Mouse (Mus musculus): ENCODE measurements around the gene Mlh1. TPM values are rescaled to one million over a fixed set of nuclear protein-coding genes. Genes with fewer than 3 reads are reported as not detected.

Gene Mlh1
- polyA plus RNA-seq (2015; fragmentation: Nextera tagmentation; extraction: Ambion mirVana), result 26.3 and 30.9 TPM in 2 replicates

- peak; percentile 99 for ATAC-seq (ENCODE audit: low FRiP score)
- peak within 1 kb of the TSS; percentile 97 for H3K27ac ChIP-seq (replicated peaks)
These were observed at the start of gene Mlh1, which contains the start of gene Epm2aip1 for GRCm38 (mm10) chr9:111271434-111272160. Gene Mlh1 (minus strand): TSS chr9:111271791. Gene Epm2aip1 (plus strand): TSS chr9:111271929.

GRCm38 (mm10) chr9:111320912-111321311 lies 49.3 kb upstream of the Mlh1 start:
- Histone ChIP-seq H3K27ac (replicated peaks) (no peak overlapping the region), H3K36me3 (no peaks in the 10 kb centered on the region), H3K4me2 (no peak overlapping the region), H3K4me1 (no peaks in the 10 kb centered on the region), H3K4me3 (replicated peaks) (no peak overlapping the region), H3K9ac (replicated peaks) (no peak overlapping the region), H3K9me3 (replicated peaks) (no peaks in the 10 kb centered on the region), H3K27me3 (replicated peaks) (no peaks in the 10 kb centered on the region)
- ATAC-seq (ENCODE audit: low FRiP score), result no peak
- 90% methylated on average over 4 of the region's 4 CpGs for WGBS

More at GRCm38 (mm10) chr9:111271434-111272160, at the start of gene Mlh1, which contains the start of gene Epm2aip1:
- Histone ChIP-seq H3K27me3 (replicated peaks) (no peaks in the 10 kb centered on the region), H3K4me1 (peaks cover 50% of the 10 kb centered on the region), H3K9me3 (replicated peaks) (no peaks in the 10 kb centered on the region), H3K4me3 (replicated peaks) (peak within 1 kb of the TSS; percentile 79), H3K36me3 (peaks cover 14% of the 10 kb centered on the region), H3K9ac (replicated peaks) (peak within 1 kb of the TSS; percentile 86), H3K4me2 (peak within 1 kb of the TSS; percentile 86)
- under 1% methylated on average over 59 of the region's 64 CpGs for WGBS

DNA sequence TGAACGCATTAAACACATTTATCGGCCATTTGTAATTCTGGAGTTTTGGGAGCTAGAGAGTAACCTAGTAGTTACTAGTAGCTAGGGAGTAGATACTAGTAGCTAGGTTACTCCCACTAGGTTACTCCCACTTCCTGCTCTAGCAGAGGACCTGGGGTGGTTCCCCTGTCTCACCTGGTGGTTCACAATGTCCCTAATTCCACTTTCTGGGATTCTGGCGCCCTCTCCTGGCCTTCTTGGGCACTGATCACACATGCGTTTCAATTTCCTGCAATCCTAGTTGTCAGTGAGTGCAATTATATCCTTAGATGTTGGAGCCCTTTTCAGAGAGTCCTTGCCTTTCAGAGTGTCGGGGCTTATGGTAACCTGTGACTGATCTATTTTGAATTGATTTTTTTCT lies 42.6 kb upstream of the Mlh1 start:
- H3K36me3 ChIP-seq, result no peaks in the 10 kb centered on the region
- no peak overlapping the region for H3K9ac ChIP-seq (replicated peaks)
- no peak overlapping the region for H3K4me3 ChIP-seq (replicated peaks)
- WGBS, result 41% methylated on average over 5 of the region's 5 CpGs
- no peak overlapping the region for H3K4me2 ChIP-seq
- ATAC-seq (ENCODE audit: low FRiP score), result no peak
- H3K27ac ChIP-seq (replicated peaks), result no peak overlapping the region
- H3K27me3 ChIP-seq (replicated peaks), result peaks cover 37% of the 10 kb centered on the region
- peaks cover 27% of the 10 kb centered on the region for H3K4me1 ChIP-seq
- H3K9me3 ChIP-seq (replicated peaks), result no peaks in the 10 kb centered on the region

DNA sequence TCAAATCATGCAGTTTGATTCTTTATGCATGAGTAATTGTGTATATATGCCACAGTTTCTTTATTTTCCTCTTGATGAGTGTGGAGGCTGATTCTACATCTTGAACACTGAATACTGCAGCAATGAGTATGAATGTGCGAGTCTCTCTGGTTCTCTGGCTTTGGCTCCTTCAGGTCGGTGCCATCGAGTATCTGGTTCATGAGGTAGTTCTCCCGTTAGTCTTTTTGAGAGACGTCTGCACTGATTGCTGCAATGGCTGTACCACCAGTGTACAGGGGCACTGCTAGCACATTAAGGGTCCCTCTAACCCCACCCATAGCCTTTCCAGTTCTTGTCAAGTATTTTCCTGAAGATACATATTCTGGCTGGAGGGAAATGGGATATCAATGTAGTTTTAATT lies 42.2 kb upstream of the Mlh1 start:
- Histone ChIP-seq H3K9ac (replicated peaks) (no peak overlapping the region), H3K4me1 (peaks cover 27% of the 10 kb centered on the region), H3K9me3 (replicated peaks) (no peaks in the 10 kb centered on the region), H3K27ac (replicated peaks) (no peak overlapping the region), H3K4me3 (replicated peaks) (no peak overlapping the region; the same call in 1 of the 2 replicates), H3K4me2 (peak overlapping the region; percentile 74), H3K27me3 (replicated peaks) (peaks cover 40% of the 10 kb centered on the region), H3K36me3 (no peaks in the 10 kb centered on the region)
- WGBS, result 24% methylated on average over 5 of the region's 5 CpGs
- no peak for ATAC-seq (ENCODE audit: low FRiP score)

DNA sequence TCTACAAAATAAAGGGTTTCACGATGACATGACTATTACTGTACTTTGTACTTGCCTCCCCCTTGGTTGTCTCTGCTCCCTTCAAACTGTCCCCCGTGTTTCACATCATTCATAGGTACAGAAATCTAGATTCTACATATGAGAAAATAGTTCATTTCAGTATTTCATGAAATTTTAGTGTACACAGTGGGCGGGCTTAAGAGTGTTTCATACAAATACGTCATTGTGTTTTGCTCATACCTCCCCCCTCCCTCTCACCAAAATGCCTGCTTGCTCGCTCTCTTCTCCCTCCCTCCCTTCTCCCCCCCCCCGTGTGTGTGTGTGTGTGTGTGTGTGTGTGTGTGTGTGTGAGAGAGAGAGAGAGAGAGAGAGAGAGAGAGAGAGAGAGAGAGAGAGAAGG lies 41.7 kb upstream of the Mlh1 start:
- peaks cover 40% of the 10 kb centered on the region for H3K27me3 ChIP-seq (replicated peaks)
- H3K4me3 ChIP-seq (replicated peaks), result peak overlapping the region; percentile 64
- H3K4me1 ChIP-seq, result peaks cover 27% of the 10 kb centered on the region
- peak overlapping the region; percentile 74 for H3K4me2 ChIP-seq
- no peak overlapping the region for H3K27ac ChIP-seq (replicated peaks)
- WGBS, result 18% methylated on average over 5 of the region's 6 CpGs
- no peaks in the 10 kb centered on the region for H3K36me3 ChIP-seq
- H3K9me3 ChIP-seq (replicated peaks), result no peaks in the 10 kb centered on the region
- ATAC-seq (ENCODE audit: low FRiP score), result no peak
- H3K9ac ChIP-seq (replicated peaks), result peak overlapping the region; percentile 68; the same call in 1 of the 2 replicates

DNA sequence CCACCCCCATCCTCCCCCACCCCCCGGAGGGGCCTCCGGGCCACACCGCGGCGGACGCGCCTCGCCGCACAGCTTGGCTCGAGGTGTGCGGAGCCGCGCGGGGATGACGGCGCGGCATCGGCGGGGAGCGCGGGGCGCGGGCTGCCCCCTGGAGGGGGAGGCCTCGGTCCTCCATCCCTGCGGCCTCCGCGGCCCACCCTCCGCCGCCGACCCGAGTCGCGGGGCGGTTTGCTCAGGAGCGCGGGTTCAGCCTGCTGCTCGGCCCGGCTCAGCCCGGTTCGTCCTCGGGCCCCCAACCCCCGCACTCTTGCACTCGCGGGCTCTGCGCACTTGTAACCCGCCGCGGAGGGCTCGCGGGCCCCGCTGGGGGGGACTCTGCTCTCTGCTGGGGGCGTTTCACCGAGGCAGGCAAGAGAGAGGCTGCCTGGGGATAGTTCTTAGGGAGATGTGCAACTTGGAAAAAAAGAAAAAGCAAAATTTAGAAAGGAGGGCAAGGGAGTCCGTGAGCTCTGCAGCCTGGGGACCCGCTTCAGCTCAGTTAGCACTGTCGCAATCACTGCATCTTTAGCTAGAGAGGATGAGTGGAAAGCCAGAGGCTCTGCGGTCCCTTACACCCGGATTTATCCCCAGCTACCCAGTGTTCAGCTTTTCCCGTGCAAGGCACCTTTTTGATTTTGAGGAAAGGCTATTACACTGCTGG lies 41.0 kb upstream of the Mlh1 start:
- peak overlapping the region; percentile 74 for H3K4me2 ChIP-seq
- H3K9ac ChIP-seq (replicated peaks), result peak overlapping the region; percentile 68
- H3K27me3 ChIP-seq (replicated peaks), result peaks cover 40% of the 10 kb centered on the region
- H3K36me3 ChIP-seq, result no peaks in the 10 kb centered on the region
- peak overlapping the region; percentile 64 for H3K4me3 ChIP-seq (replicated peaks)
- peaks cover 27% of the 10 kb centered on the region for H3K4me1 ChIP-seq
- WGBS, result under 1% methylated on average over 54 of the region's 59 CpGs
- H3K9me3 ChIP-seq (replicated peaks), result no peaks in the 10 kb centered on the region
- peak overlapping the region; percentile 29 for H3K27ac ChIP-seq (replicated peaks)
- ATAC-seq (ENCODE audit: low FRiP score), result peak; percentile 64

GRCm38 (mm10) chr9:111311843-111312441 lies 40.4 kb upstream of the Mlh1 start:
- peaks cover 40% of the 10 kb centered on the region for H3K27me3 ChIP-seq (replicated peaks)

GRCm38 (mm10) chr9:111311031-111311842 lies 39.6 kb upstream of the Mlh1 start, which contains the start of gene Trank1:
Gene Trank1 (plus strand): TSS chr9:111311739.
- peaks cover 27% of the 10 kb centered on the region for H3K4me1 ChIP-seq
- 8% methylated on average over 72 of the region's 72 CpGs for WGBS
- H3K36me3 ChIP-seq, result no peaks in the 10 kb centered on the region
- peak within 1 kb of the TSS; percentile 74 for H3K4me2 ChIP-seq
- H3K27me3 ChIP-seq (replicated peaks), result peaks cover 40% of the 10 kb centered on the region
- H3K4me3 ChIP-seq (replicated peaks), result peak within 1 kb of the TSS; percentile 64
- ATAC-seq (ENCODE audit: low FRiP score), result peak; percentile 62
- H3K9me3 ChIP-seq (replicated peaks), result no peaks in the 10 kb centered on the region
- peak within 1 kb of the TSS; percentile 29 for H3K27ac ChIP-seq (replicated peaks)
- H3K9ac ChIP-seq (replicated peaks), result peak within 1 kb of the TSS; percentile 68

More at GRCm38 (mm10) chr9:111311843-111312441, 40.4 kb upstream of the Mlh1 start:
- Histone ChIP-seq H3K9me3 (replicated peaks) (no peaks in the 10 kb centered on the region), H3K27ac (replicated peaks) (peak overlapping the region; percentile 29), H3K4me3 (replicated peaks) (peak overlapping the region; percentile 64), H3K36me3 (no peaks in the 10 kb centered on the region), H3K9ac (replicated peaks) (peak overlapping the region; percentile 68), H3K4me1 (peaks cover 27% of the 10 kb centered on the region), H3K4me2 (peak overlapping the region; percentile 74)
- peak; percentile 62 for ATAC-seq (ENCODE audit: low FRiP score)
- WGBS, result 2% methylated on average over 87 of the region's 98 CpGs

GRCm38 (mm10) chr9:111306142-111306541 lies 34.6 kb upstream of the Mlh1 start:
- Histone ChIP-seq H3K27ac (replicated peaks) (no peak overlapping the region), H3K9me3 (replicated peaks) (no peaks in the 10 kb centered on the region), H3K4me2 (no peak overlapping the region), H3K4me3 (replicated peaks) (no peak overlapping the region), H3K27me3 (replicated peaks) (peaks cover 20% of the 10 kb centered on the region), H3K4me1 (peaks cover 2% of the 10 kb centered on the region), H3K36me3 (no peaks in the 10 kb centered on the region), H3K9ac (replicated peaks) (no peak overlapping the region)
- 67% methylated on average over 7 of the region's 7 CpGs for WGBS
- ATAC-seq (ENCODE audit: low FRiP score), result no peak

DNA sequence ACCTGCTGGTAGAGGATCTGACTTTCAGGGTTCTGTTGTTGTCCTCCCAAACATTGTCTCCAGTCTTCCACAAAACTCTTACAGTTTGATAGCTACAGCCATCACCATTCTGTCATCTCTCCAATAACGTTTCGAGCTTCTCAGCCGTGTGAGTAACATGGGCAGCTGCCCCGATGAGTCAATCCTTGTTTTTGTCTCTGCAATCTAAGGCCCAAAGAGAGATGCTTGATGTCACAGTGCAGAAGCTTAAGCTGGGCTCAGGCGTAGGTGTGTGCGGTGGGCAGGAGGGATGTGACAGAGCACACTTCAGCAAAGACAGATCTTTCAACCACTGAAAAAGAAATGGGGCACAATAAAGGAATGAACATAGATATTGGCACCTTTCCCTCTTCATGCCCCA lies 32.4 kb upstream of the Mlh1 start:
- Histone ChIP-seq H3K4me2 (no peak overlapping the region), H3K36me3 (no peaks in the 10 kb centered on the region), H3K27ac (replicated peaks) (no peak overlapping the region), H3K9ac (replicated peaks) (no peak overlapping the region), H3K4me3 (replicated peaks) (no peak overlapping the region), H3K4me1 (no peaks in the 10 kb centered on the region), H3K27me3 (replicated peaks) (0 out of 2 replicates have a peak, but pooled peaks cover 3% of the 10 kb centered on the region), H3K9me3 (replicated peaks) (no peaks in the 10 kb centered on the region)
- 92% methylated on average over 6 of the region's 6 CpGs for WGBS
- ATAC-seq (ENCODE audit: low FRiP score), result no peak

All from neural tube, embryonic 15.5 days (tissue).